Mouse (Mus musculus) right cerebral cortex, postnatal 4 days (tissue): ENCODE measurements around the gene Cgnl1.
A peak's percentile ranks its signal among the peaks of the same experiment; 100 is the strongest.
"Not testable (repeated sequence)": the region's sequence is repeated elsewhere in the genome, so short reads cannot be mapped to it uniquely, and the experiment has no call there.

ENCODE experiments used
- DNase-seq: peaks from one replicate; pipeline ENCODE4 v3.0.0-alpha.2; 2022

Gene Cgnl1

DNA sequence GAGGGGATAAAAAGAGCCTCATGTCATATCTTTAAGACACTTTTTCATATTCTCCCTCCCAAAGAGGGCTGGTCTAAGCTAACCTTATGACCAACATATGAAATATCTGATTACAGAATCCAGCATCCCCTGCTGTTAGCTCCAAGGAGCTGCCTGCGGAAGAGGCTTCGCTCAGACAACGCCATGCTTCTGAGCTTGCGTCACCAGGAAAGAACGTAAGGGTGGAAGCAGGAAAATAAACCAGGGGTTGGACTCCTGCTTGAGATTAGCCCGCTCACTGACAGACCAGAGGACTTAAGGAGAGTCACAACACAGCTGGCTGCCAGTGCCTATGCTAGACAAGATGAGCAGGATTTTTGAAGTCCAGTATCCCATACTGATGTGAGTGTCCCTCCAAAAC, 105.0 kb downstream of the Cgnl1 start:
- DNase-seq = no peak

DNA sequence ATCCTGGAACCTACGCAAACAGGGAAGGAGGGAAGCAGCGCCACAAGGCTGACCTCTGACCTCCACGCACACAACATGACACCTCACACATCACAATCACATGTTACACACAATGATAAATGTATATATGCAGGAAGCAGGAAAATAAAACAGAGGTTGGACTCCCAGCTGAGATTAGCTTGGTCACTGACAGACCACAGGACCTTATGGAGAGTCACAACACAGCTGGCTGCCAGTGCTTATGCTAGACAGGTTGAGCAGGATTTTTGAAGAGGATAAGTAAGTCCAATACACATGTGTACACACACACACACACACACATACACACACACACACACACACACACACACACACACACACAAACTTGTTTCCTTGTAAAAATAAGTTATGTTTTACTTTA, 105.9 kb downstream of the Cgnl1 start:
- DNase-seq = no peak

DNA sequence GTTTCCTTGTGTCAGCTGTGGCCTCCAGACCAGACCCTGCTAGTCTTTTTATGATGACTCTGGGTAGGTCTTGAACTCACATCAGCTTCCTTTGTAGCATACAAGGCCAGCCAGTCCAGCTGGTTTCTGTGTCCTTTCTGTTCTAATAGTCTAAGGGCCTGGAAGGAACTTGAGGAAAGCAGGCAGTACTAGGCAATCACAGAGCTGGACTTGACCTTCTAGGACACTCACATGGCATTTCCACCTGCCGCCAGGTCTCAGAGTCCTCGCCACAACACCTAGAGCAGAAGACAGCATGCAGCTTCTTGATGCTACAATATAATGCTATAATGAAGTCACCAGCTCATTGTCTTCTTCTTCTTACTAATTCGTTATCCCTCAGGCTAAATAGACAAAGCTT, 106.5 kb downstream of the Cgnl1 start:
- no peak for DNase-seq

- no peak for DNase-seq
These were observed 107.8 kb downstream of the Cgnl1 start for GRCm38 (mm10) chr9:71663421-71664217.

DNA sequence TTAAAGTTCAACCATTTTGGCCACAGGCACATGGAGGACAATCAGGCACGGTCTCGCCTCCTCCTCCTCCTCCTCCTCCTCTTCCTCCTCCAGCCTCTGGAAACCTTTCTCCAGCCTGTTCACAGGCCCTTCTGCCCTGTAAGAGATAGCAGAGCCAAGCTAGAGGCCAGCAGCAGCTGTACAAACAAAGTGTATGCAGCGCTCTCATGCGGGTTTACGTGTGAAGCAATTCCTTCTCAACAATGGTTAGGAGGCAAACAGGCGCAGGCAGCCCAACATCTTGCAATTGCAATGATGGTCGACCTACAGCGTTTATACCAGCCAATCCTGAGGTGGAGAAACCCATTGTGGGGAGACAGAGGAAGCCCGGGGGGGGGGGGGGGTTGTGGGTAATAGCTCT, 110.9 kb downstream of the Cgnl1 start:
- DNase-seq = no peak

- no peak for DNase-seq
These were observed 111.7 kb downstream of the Cgnl1 start for GRCm38 (mm10) chr9:71659681-71660080.

DNA sequence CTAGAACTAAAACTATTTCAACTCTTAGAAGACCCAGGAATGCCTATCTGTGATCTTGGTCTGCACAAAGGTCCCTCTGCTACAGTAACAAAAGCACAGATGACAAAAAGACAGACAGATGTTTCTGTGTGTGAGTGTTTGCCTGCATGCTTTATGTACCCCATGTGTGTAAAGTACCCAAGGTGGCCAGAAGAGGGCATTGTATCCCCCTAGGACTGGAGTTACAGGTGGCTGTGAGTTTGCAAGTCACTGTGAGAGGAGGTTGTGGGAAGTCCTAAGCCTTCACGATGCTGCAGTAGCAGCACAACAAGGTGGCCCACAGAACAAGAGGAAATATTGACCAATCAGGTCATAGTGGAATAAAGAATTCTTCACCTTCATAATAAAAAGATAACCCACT, 114.2 kb downstream of the Cgnl1 start:
- DNase-seq = no peak

DNA sequence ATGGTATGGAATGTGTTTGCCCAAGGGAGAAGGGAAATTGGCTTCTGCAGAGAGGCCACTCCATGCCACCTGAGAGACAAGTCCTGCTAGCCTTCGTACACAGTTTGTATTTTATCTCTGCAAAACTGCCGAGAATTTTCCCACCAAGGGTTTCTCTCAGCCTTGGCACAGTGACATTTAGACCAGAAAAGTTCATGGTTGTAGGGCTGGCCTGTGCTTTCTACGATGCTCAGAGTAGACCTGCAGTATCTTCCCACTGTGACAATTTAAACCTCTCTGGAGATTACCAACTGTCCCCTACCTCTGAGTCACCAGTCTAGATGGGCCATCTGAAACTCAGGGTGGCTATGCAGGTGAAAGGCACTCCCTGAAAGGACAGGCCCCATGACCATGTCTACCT, 116.5 kb downstream of the Cgnl1 start:
- no peak for DNase-seq

DNA sequence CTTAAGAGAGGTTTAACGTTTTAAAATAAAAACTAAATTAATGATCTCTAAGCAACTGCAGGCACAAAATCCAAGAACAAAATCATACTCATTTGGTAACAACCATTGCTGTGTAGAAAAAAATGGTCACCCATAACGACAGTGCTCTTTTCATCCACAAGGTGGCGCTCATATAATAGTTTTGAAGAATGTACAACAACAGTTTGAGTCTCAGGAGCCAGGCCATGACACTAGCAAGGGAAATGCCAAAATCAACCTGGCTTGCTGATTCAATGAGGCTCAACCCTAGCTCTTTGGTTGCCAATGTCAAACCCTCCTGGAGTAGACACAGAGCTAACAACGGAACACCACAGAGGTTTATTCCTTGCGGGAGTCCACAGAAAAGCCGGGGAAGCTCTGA, 125.3 kb downstream of the Cgnl1 start:
- peak; percentile 83 for DNase-seq

- DNase-seq = no peak
These were observed 127.8 kb downstream of the Cgnl1 start for GRCm38 (mm10) chr9:71643611-71644010.

GRCm38 (mm10) chr9:71642270-71642669, 129.1 kb downstream of the Cgnl1 start:
- no peak for DNase-seq

- DNase-seq = no peak
These were observed 131.0 kb downstream of the Cgnl1 start for GRCm38 (mm10) chr9:71640361-71640927.

- DNase-seq = no peak
These were observed 133.2 kb downstream of the Cgnl1 start for GRCm38 (mm10) chr9:71638198-71638597.

- DNase-seq = no peak
These were observed 134.5 kb downstream of the Cgnl1 start for GRCm38 (mm10) chr9:71636854-71637253.

- no peak for DNase-seq
These were observed 135.8 kb downstream of the Cgnl1 start for GRCm38 (mm10) chr9:71635627-71636026.

DNA sequence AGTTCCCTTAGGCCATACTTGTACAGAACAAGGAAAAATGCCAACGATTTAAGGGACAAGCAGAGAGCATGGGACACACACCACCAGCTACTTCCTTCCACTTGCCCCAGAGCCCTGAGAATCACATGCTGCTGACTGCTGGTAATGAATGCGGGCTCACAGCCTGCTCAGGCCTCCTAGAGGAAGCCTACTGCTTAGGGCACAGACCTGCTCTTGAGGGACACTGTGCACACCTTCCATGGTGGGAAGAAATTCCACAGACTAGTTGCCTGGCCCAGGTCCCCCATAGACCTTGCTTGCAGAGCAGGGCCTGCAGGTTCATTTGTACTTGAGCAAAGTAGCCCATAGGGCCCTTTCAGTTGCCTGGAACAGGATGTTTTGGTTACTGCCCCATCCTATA, 136.5 kb downstream of the Cgnl1 start:
- no peak for DNase-seq

DNA sequence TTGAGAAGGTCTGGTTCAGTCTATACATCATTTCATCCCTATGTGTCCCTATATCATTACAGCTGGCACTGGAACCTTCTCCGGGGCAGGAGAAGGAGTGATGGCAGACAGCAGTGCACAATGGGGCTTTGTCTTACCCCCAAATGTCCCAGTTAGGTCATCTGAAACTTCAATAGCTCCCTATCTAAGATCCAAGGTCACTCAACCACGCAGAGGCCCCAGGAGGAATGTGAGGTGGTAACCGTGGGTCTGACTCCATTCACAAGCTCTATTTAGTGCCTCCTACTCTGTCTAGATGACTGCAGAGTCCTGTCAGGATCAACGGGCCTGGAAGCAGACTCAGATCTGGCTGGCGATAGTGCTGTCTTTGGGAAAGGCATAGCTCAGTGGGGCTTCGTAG, 142.5 kb downstream of the Cgnl1 start:
- no peak for DNase-seq

GRCm38 (mm10) chr9:71628286-71628685, 143.1 kb downstream of the Cgnl1 start:
- peak; percentile 37 for DNase-seq

DNA sequence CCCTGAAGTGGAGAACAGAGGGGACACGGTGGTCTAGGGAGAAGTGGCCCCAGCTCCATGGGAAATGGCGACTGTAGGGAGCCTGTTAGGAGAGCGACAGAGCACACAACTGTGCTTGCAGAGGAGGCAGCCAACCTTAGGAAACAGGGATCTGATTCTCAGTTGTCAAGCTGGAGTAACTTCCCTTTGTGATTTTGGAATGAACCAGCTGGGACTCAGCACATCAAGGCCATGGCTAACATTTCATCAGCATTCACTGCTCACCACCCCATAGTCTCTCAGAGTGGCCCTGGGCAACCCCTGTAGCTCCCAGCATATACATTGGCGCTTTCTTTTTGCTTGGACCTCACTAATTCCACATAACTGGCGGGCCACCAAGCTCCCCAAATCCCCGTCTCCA, 145.4 kb downstream of the Cgnl1 start:
- no peak for DNase-seq

- peak; percentile 73 for DNase-seq
These were observed 146.5 kb downstream of the Cgnl1 start for GRCm38 (mm10) chr9:71624793-71625495.

DNA sequence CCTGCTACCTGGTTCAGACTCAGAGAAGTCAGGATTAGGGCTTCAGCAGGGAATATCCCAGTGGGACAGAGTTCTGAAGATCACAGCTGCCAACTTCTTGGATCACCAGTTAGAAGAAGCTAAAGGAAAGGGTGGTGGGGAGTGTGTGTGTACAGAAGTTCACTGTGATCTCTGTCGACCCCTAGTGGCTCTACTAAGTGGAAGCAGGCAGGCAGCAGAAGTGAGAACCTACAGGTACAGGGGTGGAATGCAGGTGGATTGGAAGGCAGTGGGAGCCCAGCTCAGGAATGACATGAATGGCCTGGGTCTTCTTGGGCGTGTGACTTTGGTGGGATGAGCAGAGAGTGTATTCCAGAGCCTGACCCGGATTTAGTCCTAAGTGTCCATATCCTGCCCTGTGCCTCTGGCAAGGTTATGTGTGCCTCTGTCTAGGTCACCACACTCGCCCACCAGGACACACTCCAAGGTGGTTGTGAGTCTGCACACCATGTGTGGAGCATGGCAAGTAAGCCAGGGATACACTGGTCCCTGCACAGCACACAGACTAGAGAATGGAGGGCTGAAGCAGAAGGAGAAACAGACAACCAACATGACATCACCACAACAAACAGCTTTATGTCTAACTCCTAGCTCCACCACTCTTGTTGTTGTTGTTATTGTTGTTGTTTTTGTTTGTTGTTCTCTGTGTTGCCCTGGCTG, 147.4 kb downstream of the Cgnl1 start:
- DNase-seq = no peak

DNA sequence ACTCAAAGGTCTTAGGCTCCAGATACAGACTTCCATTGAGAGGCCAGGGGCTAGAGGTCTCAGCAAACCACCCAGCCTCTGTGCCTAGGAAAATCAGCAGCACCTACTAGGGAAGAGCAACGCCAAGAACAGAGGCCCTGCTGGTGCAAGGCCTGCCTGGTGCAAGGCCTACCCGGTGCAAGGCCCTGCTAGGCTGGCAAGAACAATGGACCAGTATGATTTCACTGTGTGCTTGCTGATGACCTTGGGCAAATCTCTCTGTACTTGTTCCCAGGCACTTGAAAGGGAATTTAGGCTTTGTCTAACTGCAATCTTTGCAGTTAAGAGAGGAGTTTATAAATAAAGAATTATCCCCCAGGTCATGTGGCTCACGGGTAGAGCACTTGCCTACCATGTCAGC, 148.8 kb downstream of the Cgnl1 start:
- no peak for DNase-seq

DNA sequence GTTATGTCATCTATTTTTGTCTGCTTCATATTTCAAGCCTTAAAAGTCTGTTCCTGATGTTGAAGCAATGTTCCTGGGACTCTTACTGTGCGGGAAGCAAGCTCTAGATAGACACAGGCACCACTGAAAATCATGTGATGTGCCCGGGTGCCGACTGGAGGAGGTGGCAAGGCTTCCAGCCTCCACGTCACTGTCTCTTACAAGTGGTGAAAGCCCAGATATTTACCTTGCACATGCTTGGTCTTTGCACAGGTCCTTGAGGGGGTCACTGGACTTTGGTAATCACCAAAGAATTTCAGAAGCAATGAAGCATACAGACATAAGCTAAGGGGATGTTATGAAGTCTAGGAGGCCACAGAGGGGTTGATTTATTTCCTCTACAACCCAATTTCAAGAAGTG, 149.4 kb downstream of the Cgnl1 start:
- no peak for DNase-seq

GRCm38 (mm10) chr9:71620116-71620515, 151.3 kb downstream of the Cgnl1 start:
- DNase-seq = not testable (repeated sequence)
